Mouse (Mus musculus): ENCODE measurements at regions not wholly inside any gene's neighbourhood (a gene's known extent, or its start where the extent isn't known, plus 50 kb on each side); places are given as distances from the start of the nearest gene placed in this dataset.

DNA sequence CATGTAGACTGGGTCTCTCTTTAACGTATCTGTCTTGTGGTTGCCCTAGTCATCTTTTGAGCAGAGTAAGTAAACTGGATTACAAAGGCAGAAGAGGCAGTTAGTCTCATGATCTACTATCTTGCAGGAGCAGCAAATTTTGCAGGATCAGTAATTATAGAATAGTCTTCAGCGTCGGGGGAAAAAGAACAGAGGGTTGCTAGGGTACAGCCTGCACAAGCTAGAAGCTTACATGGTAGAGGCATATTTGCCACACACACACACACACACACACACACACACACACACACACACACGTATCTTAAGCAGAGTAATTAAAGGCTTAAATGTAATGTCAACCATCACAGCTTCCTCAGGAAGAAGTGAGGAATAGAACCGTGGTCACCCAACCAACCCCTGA lies 307.6 kb downstream of the Ptpru start:
- Histone ChIP-seq H3K4me3 (ENCODE audit: low read depth, low read length) (no peak overlapping the region), H3K27ac (ENCODE audit: low read length) (no peak overlapping the region), H3K4me1 (ENCODE audit: control insufficient read depth, insufficient read depth, low read length) (no peaks in the 10 kb centered on the region; the same call in 1 of the 2 replicates), H3K9me3 (replicated peaks; ENCODE audit: control insufficient read depth, low read length, poor library complexity, severe bottlenecking) (no peaks in the 10 kb centered on the region), H3K27me3 (ENCODE audit: control insufficient read depth, insufficient read depth, low read depth, low read length) (no peaks in the 10 kb centered on the region), H3K36me3 (ENCODE audit: control insufficient read depth, insufficient read depth, low read length) (no peaks in the 10 kb centered on the region), H3K4me2 (ENCODE audit: low read length) (no peak overlapping the region), H3K9ac (ENCODE audit: low read depth, low read length) (no peak overlapping the region)
- no peak for ATAC-seq
- 66% methylated on average over 5 of the region's 5 CpGs for WGBS

DNA sequence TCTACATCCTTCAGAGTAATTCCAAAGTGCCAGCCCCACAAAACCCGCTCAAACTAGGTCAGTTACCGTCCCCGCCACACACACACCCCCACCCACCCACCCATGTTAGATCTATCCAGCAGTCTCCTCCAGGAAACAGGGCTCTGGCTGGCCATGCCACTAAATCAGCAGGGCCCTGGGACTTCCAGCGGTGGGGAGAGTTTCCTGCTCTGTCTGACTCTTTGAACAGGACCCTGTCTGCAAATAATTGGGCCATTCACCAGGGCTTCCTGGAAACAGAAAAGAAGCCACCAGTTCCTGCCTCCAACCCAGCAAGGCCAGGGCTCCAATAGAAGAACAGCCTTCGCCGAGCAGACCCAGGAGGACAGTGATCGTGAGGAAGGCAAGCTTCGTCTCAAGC lies 307.1 kb downstream of the Ptpru start:
- no peaks in the 10 kb centered on the region for H3K27me3 ChIP-seq (ENCODE audit: control insufficient read depth, insufficient read depth, low read depth, low read length)
- no peaks in the 10 kb centered on the region for H3K9me3 ChIP-seq (replicated peaks; ENCODE audit: control insufficient read depth, low read length, poor library complexity, severe bottlenecking)
- no peaks in the 10 kb centered on the region for H3K36me3 ChIP-seq (ENCODE audit: control insufficient read depth, insufficient read depth, low read length)
- H3K4me1 ChIP-seq (ENCODE audit: control insufficient read depth, insufficient read depth, low read length) = no peaks in the 10 kb centered on the region; the same call in 1 of the 2 replicates
- 91% methylated on average over 8 of the region's 8 CpGs for WGBS
- no peak overlapping the region for H3K4me2 ChIP-seq (ENCODE audit: low read length)
- no peak overlapping the region for H3K9ac ChIP-seq (ENCODE audit: low read depth, low read length)
- H3K4me3 ChIP-seq (ENCODE audit: low read depth, low read length) = no peak overlapping the region
- H3K27ac ChIP-seq (ENCODE audit: low read length) = no peak overlapping the region
- ATAC-seq = no peak

DNA sequence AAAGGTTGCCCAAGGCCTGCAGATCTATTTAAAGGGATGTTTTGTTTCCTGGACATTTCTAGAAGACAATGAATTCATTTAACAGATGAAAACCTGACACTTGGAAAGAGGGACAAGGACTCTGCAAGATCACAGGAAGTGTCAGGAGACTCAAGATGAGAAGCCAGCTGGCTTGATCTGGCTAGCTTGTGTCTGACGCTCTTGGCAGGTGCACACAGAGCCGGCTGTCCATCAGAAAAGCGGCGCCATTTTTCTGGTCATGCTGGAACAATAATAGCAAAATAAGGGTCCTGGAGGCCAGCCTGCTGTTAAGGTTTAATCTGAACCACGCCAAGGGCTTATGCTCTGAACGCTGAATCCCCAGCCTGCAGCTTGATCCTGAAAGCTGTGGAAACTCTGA lies 303.3 kb downstream of the Ptpru start:
- no peaks in the 10 kb centered on the region for H3K36me3 ChIP-seq (ENCODE audit: control insufficient read depth, insufficient read depth, low read length)
- H3K4me2 ChIP-seq (ENCODE audit: low read length) = no peak overlapping the region
- no peak for ATAC-seq
- WGBS = 67% methylated on average over 6 of the region's 6 CpGs
- H3K4me3 ChIP-seq (ENCODE audit: low read depth, low read length) = no peak overlapping the region
- H3K9ac ChIP-seq (ENCODE audit: low read depth, low read length) = no peak overlapping the region
- no peak overlapping the region for H3K27ac ChIP-seq (ENCODE audit: low read length)
- no peaks in the 10 kb centered on the region for H3K9me3 ChIP-seq (replicated peaks; ENCODE audit: control insufficient read depth, low read length, poor library complexity, severe bottlenecking)
- H3K27me3 ChIP-seq (ENCODE audit: control insufficient read depth, insufficient read depth, low read depth, low read length) = no peaks in the 10 kb centered on the region
- no peaks in the 10 kb centered on the region; the same call in 1 of the 2 replicates for H3K4me1 ChIP-seq (ENCODE audit: control insufficient read depth, insufficient read depth, low read length)

DNA sequence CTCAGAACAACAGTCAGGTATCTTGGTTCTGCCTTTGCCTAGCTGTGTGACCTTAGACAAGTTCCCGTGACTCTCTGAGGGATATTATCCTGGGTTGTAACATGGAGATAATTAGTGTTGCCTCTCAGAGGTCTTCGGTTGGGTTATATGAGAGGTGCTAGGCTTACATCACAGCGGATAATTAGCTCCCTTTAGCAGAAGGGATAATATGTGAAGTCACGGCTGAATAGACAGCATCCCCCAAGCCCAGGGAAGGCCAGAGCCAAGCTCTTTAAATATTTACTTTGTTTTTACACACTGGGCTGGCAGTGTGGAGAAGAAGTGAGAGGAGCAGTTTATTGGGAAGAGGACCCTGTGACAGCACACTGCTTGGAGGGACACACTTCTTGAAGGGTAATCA lies 299.9 kb downstream of the Ptpru start:
- Histone ChIP-seq H3K36me3 (ENCODE audit: control insufficient read depth, insufficient read depth, low read length) (no peaks in the 10 kb centered on the region), H3K4me3 (ENCODE audit: low read depth, low read length) (no peak overlapping the region), H3K4me1 (ENCODE audit: control insufficient read depth, insufficient read depth, low read length) (peaks cover 5% of the 10 kb centered on the region), H3K27ac (ENCODE audit: low read length) (no peak overlapping the region), H3K4me2 (ENCODE audit: low read length) (no peak overlapping the region), H3K27me3 (ENCODE audit: control insufficient read depth, insufficient read depth, low read depth, low read length) (no peaks in the 10 kb centered on the region), H3K9ac (ENCODE audit: low read depth, low read length) (no peak overlapping the region), H3K9me3 (replicated peaks; ENCODE audit: control insufficient read depth, low read length, poor library complexity, severe bottlenecking) (no peaks in the 10 kb centered on the region)
- 55% methylated on average over 4 of the region's 4 CpGs for WGBS
- no peak for ATAC-seq

DNA sequence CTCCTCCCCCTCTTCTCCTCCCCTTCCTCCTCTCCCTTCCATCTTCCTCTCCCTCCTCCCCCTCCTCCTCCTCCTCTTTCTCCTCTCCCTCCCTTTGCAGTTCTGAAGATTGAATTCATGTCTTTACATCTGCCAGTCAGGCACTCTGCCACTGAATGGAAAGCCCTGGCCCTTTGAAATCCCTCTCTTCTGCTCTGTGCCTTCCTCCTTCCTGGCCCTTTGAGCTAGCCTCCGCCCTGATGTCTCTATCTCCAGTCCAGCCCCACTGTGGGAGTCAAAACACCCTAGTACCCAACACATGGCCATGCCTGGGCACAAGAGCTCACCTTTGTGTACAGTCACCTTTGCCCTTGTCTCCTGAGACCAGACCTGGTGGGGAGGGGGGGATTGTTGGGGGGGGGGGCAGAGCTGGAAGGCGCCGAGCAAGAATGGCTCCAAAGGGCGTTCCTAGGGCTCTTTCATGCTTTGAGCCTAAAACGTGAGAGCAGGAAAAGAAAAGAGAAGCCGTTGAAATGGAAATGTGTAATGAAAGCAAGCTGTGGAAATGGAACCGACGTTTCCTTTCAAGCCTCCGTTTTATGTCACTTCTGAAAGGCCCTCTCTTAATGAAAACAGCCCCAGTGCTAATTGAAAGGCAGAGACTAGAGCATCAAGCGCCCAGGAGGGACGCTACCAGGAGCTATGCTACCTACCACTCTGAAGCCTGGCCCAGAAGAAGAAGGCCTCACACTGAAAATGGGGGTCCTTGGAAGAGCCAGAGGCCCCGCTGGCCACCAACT lies 291.5 kb downstream of the Ptpru start:
- H3K4me1 ChIP-seq (ENCODE audit: control insufficient read depth, insufficient read depth, low read length) = peaks cover 2% of the 10 kb centered on the region; the same call in 1 of the 2 replicates
- H3K27me3 ChIP-seq (ENCODE audit: control insufficient read depth, insufficient read depth, low read depth, low read length) = no peaks in the 10 kb centered on the region
- H3K27ac ChIP-seq (ENCODE audit: low read length) = peak overlapping the region; percentile 30; the same call in 1 of the 2 replicates
- ATAC-seq = peak; percentile 28; the same call in 1 of the 2 replicates
- no peaks in the 10 kb centered on the region for H3K36me3 ChIP-seq (ENCODE audit: control insufficient read depth, insufficient read depth, low read length)
- H3K9me3 ChIP-seq (replicated peaks; ENCODE audit: control insufficient read depth, low read length, poor library complexity, severe bottlenecking) = no peaks in the 10 kb centered on the region
- 30% methylated on average over 12 of the region's 12 CpGs for WGBS
- no peak overlapping the region for H3K4me3 ChIP-seq (ENCODE audit: low read depth, low read length)
- H3K4me2 ChIP-seq (ENCODE audit: low read length) = no peak overlapping the region
- H3K9ac ChIP-seq (ENCODE audit: low read depth, low read length) = no peak overlapping the region

- ATAC-seq = no peak
- Histone ChIP-seq H3K27ac (ENCODE audit: low read length) (no peak overlapping the region), H3K4me2 (ENCODE audit: low read length) (no peak overlapping the region), H3K9me3 (replicated peaks; ENCODE audit: control insufficient read depth, low read length, poor library complexity, severe bottlenecking) (no peaks in the 10 kb centered on the region), H3K4me1 (ENCODE audit: control insufficient read depth, insufficient read depth, low read length) (peaks cover 2% of the 10 kb centered on the region; the same call in 1 of the 2 replicates), H3K9ac (ENCODE audit: low read depth, low read length) (no peak overlapping the region), H3K4me3 (ENCODE audit: low read depth, low read length) (no peak overlapping the region), H3K36me3 (ENCODE audit: control insufficient read depth, insufficient read depth, low read length) (no peaks in the 10 kb centered on the region), H3K27me3 (ENCODE audit: control insufficient read depth, insufficient read depth, low read depth, low read length) (no peaks in the 10 kb centered on the region)
- 84% methylated on average over 12 of the region's 12 CpGs for WGBS
These were observed 288.5 kb downstream of the Ptpru start for GRCm38 (mm10) chr4:131549581-131549980.

DNA sequence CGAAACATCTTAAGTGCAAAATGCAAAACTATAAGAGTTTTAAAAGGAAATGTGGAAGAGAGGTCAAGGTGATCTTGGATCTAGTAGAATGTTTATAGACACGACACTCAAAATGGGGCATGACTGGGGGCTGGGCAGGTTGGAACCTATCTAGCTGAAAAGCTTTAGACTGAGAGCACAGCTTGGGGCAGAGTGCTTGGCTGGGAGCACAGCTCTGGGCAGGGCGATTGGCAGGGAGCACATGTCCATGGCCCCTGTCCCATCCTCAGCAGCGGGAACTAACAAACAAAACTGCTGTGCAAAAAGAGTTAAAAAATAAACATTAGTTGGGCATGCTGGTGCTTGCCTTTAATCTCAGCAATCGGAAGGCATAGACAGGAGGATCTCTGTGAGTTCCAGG lies 279.6 kb downstream of the Ptpru start:
- Histone ChIP-seq H3K27ac (ENCODE audit: low read length) (no peak overlapping the region), H3K4me2 (ENCODE audit: low read length) (no peak overlapping the region), H3K4me1 (ENCODE audit: control insufficient read depth, insufficient read depth, low read length) (no peaks in the 10 kb centered on the region), H3K9me3 (replicated peaks; ENCODE audit: control insufficient read depth, low read length, poor library complexity, severe bottlenecking) (no peaks in the 10 kb centered on the region), H3K36me3 (ENCODE audit: control insufficient read depth, insufficient read depth, low read length) (no peaks in the 10 kb centered on the region), H3K9ac (ENCODE audit: low read depth, low read length) (no peak overlapping the region), H3K4me3 (ENCODE audit: low read depth, low read length) (no peak overlapping the region), H3K27me3 (ENCODE audit: control insufficient read depth, insufficient read depth, low read depth, low read length) (no peaks in the 10 kb centered on the region)
- ATAC-seq = no peak
- 88% methylated on average over 5 of the region's 5 CpGs for WGBS

GRCm38 (mm10) chr4:131563851-131564250 lies 274.2 kb downstream of the Ptpru start:
- no peak for ATAC-seq
- 71% methylated on average over 4 of the region's 4 CpGs for WGBS

DNA sequence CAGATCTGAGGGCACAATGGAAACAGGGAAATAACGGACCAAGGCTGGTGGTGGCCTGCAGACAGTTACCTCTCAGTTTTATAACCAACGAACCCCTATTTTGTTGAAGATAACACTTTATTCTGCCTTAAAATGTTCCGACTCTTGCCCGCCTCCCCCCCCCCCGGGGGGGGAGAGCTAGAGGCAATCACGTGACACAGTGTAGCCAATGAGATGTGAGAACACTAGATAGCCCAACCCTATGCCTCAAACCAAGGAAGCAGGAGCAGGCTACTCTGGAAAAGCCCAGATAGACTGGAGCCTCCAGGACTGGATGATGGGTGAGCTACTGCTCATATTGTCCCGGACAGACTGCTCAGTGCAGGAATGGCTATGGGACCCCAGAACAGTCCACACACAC lies 272.9 kb downstream of the Ptpru start:
- H3K27me3 ChIP-seq (ENCODE audit: control insufficient read depth, insufficient read depth, low read depth, low read length) = no peaks in the 10 kb centered on the region
- H3K36me3 ChIP-seq (ENCODE audit: control insufficient read depth, insufficient read depth, low read length) = no peaks in the 10 kb centered on the region
- H3K27ac ChIP-seq (ENCODE audit: low read length) = no peak overlapping the region
- 76% methylated on average over 7 of the region's 7 CpGs for WGBS
- H3K4me1 ChIP-seq (ENCODE audit: control insufficient read depth, insufficient read depth, low read length) = no peaks in the 10 kb centered on the region
- ATAC-seq = no peak
- no peak overlapping the region for H3K4me3 ChIP-seq (ENCODE audit: low read depth, low read length)
- no peak overlapping the region for H3K9ac ChIP-seq (ENCODE audit: low read depth, low read length)
- no peaks in the 10 kb centered on the region for H3K9me3 ChIP-seq (replicated peaks; ENCODE audit: control insufficient read depth, low read length, poor library complexity, severe bottlenecking)
- no peak overlapping the region for H3K4me2 ChIP-seq (ENCODE audit: low read length)

More at GRCm38 (mm10) chr4:131563851-131564250, 274.2 kb downstream of the Ptpru start:
- Histone ChIP-seq H3K9ac (ENCODE audit: low read depth, low read length) (no peak overlapping the region), H3K27ac (ENCODE audit: low read length) (no peak overlapping the region), H3K4me1 (ENCODE audit: control insufficient read depth, insufficient read depth, low read length) (no peaks in the 10 kb centered on the region), H3K9me3 (replicated peaks; ENCODE audit: control insufficient read depth, low read length, poor library complexity, severe bottlenecking) (no peaks in the 10 kb centered on the region), H3K27me3 (ENCODE audit: control insufficient read depth, insufficient read depth, low read depth, low read length) (no peaks in the 10 kb centered on the region), H3K4me2 (ENCODE audit: low read length) (no peak overlapping the region), H3K36me3 (ENCODE audit: control insufficient read depth, insufficient read depth, low read length) (no peaks in the 10 kb centered on the region), H3K4me3 (ENCODE audit: low read depth, low read length) (no peak overlapping the region)
